Comparison of ENCODE assay signal across 15 mouse cellular contexts in the genomic region with DNA sequence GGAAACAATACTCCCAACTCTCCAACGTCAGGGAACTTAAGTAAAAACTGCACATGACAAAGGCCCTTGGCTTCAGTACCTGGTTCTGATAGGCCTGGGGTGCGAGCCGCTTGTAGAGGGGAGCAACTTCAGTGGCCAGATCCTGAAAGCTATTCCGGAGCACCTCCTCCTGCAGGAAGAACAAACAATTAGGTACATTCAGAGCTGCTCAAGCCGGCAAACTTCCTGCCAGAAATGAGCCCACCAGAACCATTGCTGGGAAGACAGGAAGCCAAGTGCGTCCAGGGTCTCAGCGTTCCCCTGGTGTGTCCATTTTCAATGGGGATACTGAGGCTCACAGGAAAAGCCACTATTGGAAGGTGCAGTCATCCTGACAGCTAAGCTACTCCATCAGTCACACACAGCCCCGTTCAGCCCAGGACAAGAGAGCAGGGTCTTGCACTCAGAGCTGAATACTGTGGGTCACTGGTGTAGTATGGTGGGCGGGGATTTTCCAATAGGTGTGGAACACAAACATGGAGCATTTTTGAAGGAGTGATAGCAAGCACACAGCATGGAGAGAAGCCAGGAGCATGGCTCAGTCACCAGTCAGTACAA.
"Had no signal": no experiment of that assay in that cellular context is flagged by ENCODE, and none has a peak within 500 bp of the region (broad histone marks: within the 10 kb centered on the region; RNA-seq: fewer than 3 reads in every experiment).

No protein-coding gene starts in this region.

- H3K9ac ChIP-seq: limb, embryonic 12.5 days; limb, embryonic 15.5 days; liver, embryonic 14.5 days; liver, postnatal 0 days; lung, embryonic 14.5 days had no signal

- H3K4me3 ChIP-seq: limb, embryonic 12.5 days; limb, embryonic 15.5 days had no signal

- ATAC-seq: liver, postnatal 0 days had no signal

- H3K27me3 ChIP-seq: limb, embryonic 12.5 days; limb, embryonic 15.5 days had no signal

- H3K9me3 ChIP-seq: limb, embryonic 12.5 days; limb, embryonic 15.5 days had no signal

- H3K27ac ChIP-seq: limb, embryonic 12.5 days; limb, embryonic 15.5 days; liver, embryonic 14.5 days had no signal

- H3K4me1 ChIP-seq: limb, embryonic 12.5 days; limb, embryonic 15.5 days had no signal

- H3K4me2 ChIP-seq: limb, embryonic 12.5 days; limb, embryonic 15.5 days; liver, embryonic 11.5 days; lung, embryonic 14.5 days; midbrain, embryonic 11.5 days had no signal

- DNase-seq: kidney, postnatal 14 days; kidney, postnatal 4 days; left cerebral cortex, postnatal 4 days; liver, postnatal 0 days; lung, embryonic 14.5 days; lung, postnatal 10 days; lung, postnatal 4 days; midbrain, embryonic 14.5 days; thymus, adult 18-20 months; thymus, postnatal 36 days had no signal
